Comparison of ENCODE assay signal across 9 mouse cellular contexts in the genomic region with DNA sequence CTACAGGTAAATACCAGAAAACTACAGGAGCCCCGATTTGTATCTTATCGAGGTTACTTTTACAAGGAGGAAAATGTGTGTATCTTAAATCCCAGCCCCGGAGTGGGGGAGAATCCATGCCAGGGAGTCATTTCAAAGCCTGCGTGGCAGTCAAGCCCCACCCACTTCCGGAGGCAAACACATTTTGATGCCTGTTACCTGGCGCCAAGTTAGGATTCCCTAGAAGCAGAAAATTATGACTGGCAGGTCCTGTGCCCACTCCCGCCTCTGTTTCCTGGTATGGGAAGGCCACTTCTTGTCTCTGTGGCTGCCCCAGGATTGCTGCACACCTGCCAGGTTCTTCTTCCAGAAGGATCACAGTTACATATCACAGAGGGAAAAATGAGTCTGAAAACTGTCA. TPM values are rescaled to one million over a fixed set of nuclear protein-coding genes. Genes with fewer than 3 reads are reported as not detected.
DNase-seq lines count a peak whose midpoint lies in the region; ATAC-seq and TF ChIP-seq lines count a peak whose summit lies in the region.
"Had no signal": no experiment of that assay in that cellular context is flagged by ENCODE, and none has a peak within 500 bp of the region (broad histone marks: within the 10 kb centered on the region; RNA-seq: fewer than 3 reads in every experiment).

No protein-coding gene starts in this region.

- H3K9me3 ChIP-seq in heart, postnatal 0 days (replicated peaks; ENCODE audit: control insufficient read depth, low read length): no peaks in the 10 kb centered on the region
- no peaks in the 10 kb centered on the region for H3K9me3 ChIP-seq in embryonic facial prominence, embryonic 15.5 days (replicated peaks)
- H3K9me3 ChIP-seq in midbrain, embryonic 16.5 days (replicated peaks; ENCODE audit: control insufficient read depth, low read length, poor library complexity, severe bottlenecking): no peaks in the 10 kb centered on the region
- H3K9me3 ChIP-seq: limb, embryonic 15.5 days had no signal

- no peak for TF ChIP-seq POLR2A in heart, adult 2 months (IDR thresholded peaks at IDR 0.05; ENCODE audit: insufficient read depth, low read depth, low read length)

- no peak for DNase-seq in heart, postnatal 0 days (ENCODE audit: low spot score)
- DNase-seq in heart, adult 2 months: no peak
- peak; percentile 29 for DNase-seq in kidney, postnatal 14 days
- no peak for DNase-seq in gastrocnemius, postnatal 10 days
- no peak for DNase-seq in right cerebral cortex, adult 2 months (ENCODE audit: low spot score in 2 of 2)

- no peak for TF ChIP-seq EP300 in heart, postnatal 0 days (IDR thresholded peaks at IDR 0.05; ENCODE audit: low read depth)
- TF ChIP-seq EP300 in heart, adult 2 months (IDR thresholded peaks at IDR 0.05; ENCODE audit: insufficient read depth, low read depth, low read length): no peak

- H3K9ac ChIP-seq in heart, postnatal 0 days (replicated peaks; ENCODE audit: low read depth, low read length): no peak overlapping the region
- H3K9ac ChIP-seq in heart, adult 2 months (ENCODE audit: low read depth, low read length): no peak overlapping the region
- H3K9ac ChIP-seq in embryonic facial prominence, embryonic 15.5 days: no peak overlapping the region
- H3K9ac ChIP-seq in midbrain, embryonic 16.5 days (ENCODE audit: low read depth, low read length): peak overlapping the region; percentile 58
- H3K9ac ChIP-seq: limb, embryonic 15.5 days had no signal

- ATAC-seq in heart, postnatal 0 days (ENCODE audit: insufficient read depth, low read depth): no peak
- no peak for ATAC-seq in embryonic facial prominence, embryonic 15.5 days (ENCODE audit: insufficient number of reproducible peaks, low FRiP score, low TSS enrichment, low read depth)
- no peak for ATAC-seq in midbrain, embryonic 16.5 days
- no peak for ATAC-seq in monocyte, adult 5-6 weeks (replicated peaks; ENCODE audit: insufficient number of reproducible peaks, low FRiP score, low TSS enrichment, poor library complexity, severe bottlenecking)

- intact Hi-C loops in heart, adult 2 months (cut with DNase I): loop anchor here (2.0 to 5.0 kb wide), 2 partner anchors 14 to 34 kb away; no protein-coding TSS in a partner anchor

- H3K27ac ChIP-seq in heart, postnatal 0 days (ENCODE audit: low read depth): no peak overlapping the region
- no peak overlapping the region for H3K27ac ChIP-seq in heart, adult 2 months
- H3K27ac ChIP-seq in embryonic facial prominence, embryonic 15.5 days (replicated peaks): no peak overlapping the region
- no peak overlapping the region for H3K27ac ChIP-seq in midbrain, embryonic 16.5 days (ENCODE audit: low read length)
- H3K27ac ChIP-seq: limb, embryonic 15.5 days had no signal

- H3K79me2 ChIP-seq in heart, adult 2 months (replicated peaks; ENCODE audit: control insufficient read depth, insufficient read depth, low read length): no peaks in the 10 kb centered on the region

- TF ChIP-seq CTCF in heart, postnatal 0 days (IDR thresholded peaks at IDR 0.05; ENCODE audit: low read depth): no peak
- no peak for TF ChIP-seq CTCF in heart, adult 2 months (IDR thresholded peaks at IDR 0.05)

- H3K4me2 ChIP-seq in heart, postnatal 0 days (ENCODE audit: low read depth, low read length): peak overlapping the region; percentile 97; the same call in 1 of the 2 replicates
- peak overlapping the region; percentile 98 for H3K4me2 ChIP-seq in embryonic facial prominence, embryonic 15.5 days (replicated peaks)
- H3K4me2 ChIP-seq in midbrain, embryonic 16.5 days (ENCODE audit: low read length): peak overlapping the region; percentile 76

- no peak overlapping the region for H3K4me3 ChIP-seq in heart, postnatal 0 days (ENCODE audit: low read depth, low read length)
- no peak overlapping the region for H3K4me3 ChIP-seq in heart, adult 2 months
- peak overlapping the region; percentile 66; the same call in 1 of the 2 replicates for H3K4me3 ChIP-seq in embryonic facial prominence, embryonic 15.5 days (replicated peaks)
- peak overlapping the region; percentile 80 for H3K4me3 ChIP-seq in midbrain, embryonic 16.5 days (ENCODE audit: low read depth, low read length)

- H3K27me3 ChIP-seq in heart, postnatal 0 days (ENCODE audit: control insufficient read depth, insufficient read depth, low read length): peaks cover 22% of the 10 kb centered on the region
- H3K27me3 ChIP-seq in heart, adult 2 months (ENCODE audit: control insufficient read depth, insufficient read depth, low read length): no peaks in the 10 kb centered on the region; the same call in 1 of the 2 replicates
- H3K27me3 ChIP-seq in embryonic facial prominence, embryonic 15.5 days: peaks cover 26% of the 10 kb centered on the region
- H3K27me3 ChIP-seq in midbrain, embryonic 16.5 days (ENCODE audit: control insufficient read depth, insufficient read depth, low read depth, low read length): no peaks in the 10 kb centered on the region

- H3K36me3 ChIP-seq in heart, postnatal 0 days (replicated peaks; ENCODE audit: control insufficient read depth, insufficient read depth, low read length): no peaks in the 10 kb centered on the region
- no peaks in the 10 kb centered on the region for H3K36me3 ChIP-seq in heart, adult 2 months (ENCODE audit: control insufficient read depth, insufficient read depth, low read length)
- no peaks in the 10 kb centered on the region for H3K36me3 ChIP-seq in embryonic facial prominence, embryonic 15.5 days
- H3K36me3 ChIP-seq in midbrain, embryonic 16.5 days (ENCODE audit: control insufficient read depth, insufficient read depth, low read length): 0 out of 2 replicates have a peak, but pooled peaks cover 4% of the 10 kb centered on the region
- H3K36me3 ChIP-seq: limb, embryonic 15.5 days had no signal

- WGBS in heart, postnatal 0 days: 71% methylated on average over 7 of the region's 7 CpGs
- 58% methylated on average over 7 of the region's 7 CpGs for WGBS in heart, adult 2 months
- WGBS in embryonic facial prominence, embryonic 15.5 days: 43% methylated on average over 7 of the region's 7 CpGs
- 36% methylated on average over 7 of the region's 7 CpGs for WGBS in midbrain, embryonic 16.5 days

- H3K4me1 ChIP-seq in heart, postnatal 0 days (ENCODE audit: control insufficient read depth, insufficient read depth): no peaks in the 10 kb centered on the region
- H3K4me1 ChIP-seq in heart, adult 2 months (ENCODE audit: control insufficient read depth, insufficient read depth, low read length): peaks cover 7% of the 10 kb centered on the region
- peaks cover 30% of the 10 kb centered on the region for H3K4me1 ChIP-seq in embryonic facial prominence, embryonic 15.5 days
- H3K4me1 ChIP-seq in midbrain, embryonic 16.5 days (ENCODE audit: control insufficient read depth, insufficient read depth, low read length): peaks cover 43% of the 10 kb centered on the region

RNA-seq across cellular contexts. Expression of a gene that starts 2.3 kb away (rescaled TPM):
- 4.7 and 6.5 TPM in 2 replicates for total RNA-seq in heart, postnatal 0 days (2014; rRNA removed; ENCODE audit: low replicate concordance)
- polyA plus RNA-seq in heart, postnatal 0 days (2015; fragmentation: Nextera tagmentation; extraction: Ambion mirVana): 1.2 and 1.6 TPM in 2 replicates
- total RNA-seq in heart, adult 2 months (2021): 1 to 10 TPM; 3.6 to 5.2 TPM
- polyA plus RNA-seq in heart, adult 2 months (2012; rRNA removed): 4.1 and 5.4 TPM in 2 replicates
- polyA plus RNA-seq in embryonic facial prominence, embryonic 15.5 days (2015; fragmentation: Nextera tagmentation; extraction: Ambion mirVana): 6.7 and 7.3 TPM in 2 replicates
- 12.0 and 12.5 TPM in 2 replicates for polyA plus RNA-seq in midbrain, embryonic 16.5 days (2015; fragmentation: Nextera tagmentation; extraction: Ambion mirVana)
- total RNA-seq in gastrocnemius, postnatal 10 days (2021): 10 to 100 TPM; 49.5 to 57.8 TPM
- total RNA-seq in monocyte, adult 5-6 weeks (2017): 350 to 541 TPM (median 365 TPM) in 3 replicates

RNA-seq across cellular contexts. Expression of a gene that starts 57.0 kb away (rescaled TPM):
- 31.4 and 32.9 TPM in 2 replicates for total RNA-seq in heart, postnatal 0 days (2014; rRNA removed; ENCODE audit: low replicate concordance)
- polyA plus RNA-seq in heart, postnatal 0 days (2015; fragmentation: Nextera tagmentation; extraction: Ambion mirVana): 12.8 and 13.9 TPM in 2 replicates
- total RNA-seq in heart, adult 2 months (2021): 10 to 100 TPM; 22.7 to 23.7 TPM
- polyA plus RNA-seq in heart, adult 2 months (2012; rRNA removed): 6.7 and 10.6 TPM in 2 replicates
- 35.2 and 37.1 TPM in 2 replicates for polyA plus RNA-seq in embryonic facial prominence, embryonic 15.5 days (2015; fragmentation: Nextera tagmentation; extraction: Ambion mirVana)
- polyA plus RNA-seq in midbrain, embryonic 16.5 days (2015; fragmentation: Nextera tagmentation; extraction: Ambion mirVana): 22.8 and 24.4 TPM in 2 replicates
- 10 to 100 TPM; 22.7 to 32.2 TPM for total RNA-seq in gastrocnemius, postnatal 10 days (2021)
- total RNA-seq in monocyte, adult 5-6 weeks (2017): 215 to 245 TPM (median 234 TPM) in 3 replicates

Comparison
In these comparisons a context has a peak if more than half of its experiments do, and no peak if none do; other contexts are left out.
1. H3K4me3 ChIP-seq: peak in embryonic facial prominence, embryonic 15.5 days (single experiment) and midbrain, embryonic 16.5 days (single experiment); none in heart, postnatal 0 days (single experiment) and heart, adult 2 months (single experiment).
2. Peak in every context shown above with its lines, with median percentiles within 50 percentile points of each other: H3K4me2 ChIP-seq.